Mouse (Mus musculus) CD4-positive, CD25-positive, alpha-beta regulatory T cell, adult 2 months (primary cell): ENCODE measurements at regions not wholly inside any gene's neighbourhood (a gene's known extent, or its start where the extent isn't known, plus 50 kb on each side); places are given as distances from the start of the nearest gene placed in this dataset.

ENCODE experiments used
- DNase-seq: peaks from one replicate; pipeline ENCODE4 v3.0.0-alpha.2; 2012; ENCODE audit warnings: low read depth, low spot score

DNA sequence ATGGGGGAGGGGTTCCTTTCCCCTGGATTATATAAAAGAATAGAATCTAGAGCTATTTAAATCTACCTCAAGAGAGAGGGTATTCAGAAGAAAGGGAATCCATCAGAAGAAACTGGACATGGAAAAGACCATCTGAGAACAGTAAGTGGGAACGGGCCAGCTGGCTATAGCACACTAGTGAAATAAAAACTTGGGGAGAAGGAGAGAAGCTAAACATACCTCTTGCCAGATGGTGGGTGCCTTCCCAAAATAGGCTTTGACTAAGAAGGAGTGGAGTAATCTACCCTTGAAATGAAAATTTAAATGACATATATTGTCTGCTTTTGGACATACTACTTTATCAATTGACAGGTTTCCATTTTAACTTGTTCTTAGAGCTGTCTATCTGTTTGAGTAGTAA lies 657.6 kb downstream of the Inhba start:
- DNase-seq: no peak

DNA sequence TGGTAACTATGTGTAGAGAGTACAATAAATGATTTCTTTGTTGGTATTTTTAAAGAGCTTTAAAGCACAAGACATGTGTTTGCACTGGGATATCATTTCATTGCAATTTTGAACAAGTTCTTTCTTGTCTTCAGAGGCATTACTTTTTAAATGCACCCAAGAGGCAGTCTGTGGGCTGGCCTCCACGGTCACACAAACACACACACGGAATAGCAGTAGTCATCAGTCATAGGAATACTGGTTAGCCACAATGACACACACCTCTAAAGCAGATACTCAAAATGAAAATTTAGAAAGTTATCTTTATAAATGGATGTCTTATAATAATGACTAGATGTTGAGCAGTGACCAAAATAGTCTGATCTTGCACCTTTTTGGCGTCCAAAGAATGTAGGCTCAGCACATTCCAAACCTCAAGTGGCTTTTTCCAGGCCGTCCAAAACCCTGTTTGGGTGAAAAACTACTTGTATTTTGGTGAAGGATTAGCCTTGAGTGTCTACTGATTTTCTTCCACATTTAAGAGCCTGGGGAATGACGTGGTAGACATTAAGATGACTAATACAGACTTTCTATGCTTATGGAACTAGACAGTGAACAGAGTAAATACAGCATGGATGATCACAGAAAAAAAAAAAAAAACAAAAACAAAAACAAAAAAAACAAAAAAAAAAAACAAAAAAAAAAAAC lies 658.5 kb downstream of the Inhba start:
- DNase-seq: no peak

DNA sequence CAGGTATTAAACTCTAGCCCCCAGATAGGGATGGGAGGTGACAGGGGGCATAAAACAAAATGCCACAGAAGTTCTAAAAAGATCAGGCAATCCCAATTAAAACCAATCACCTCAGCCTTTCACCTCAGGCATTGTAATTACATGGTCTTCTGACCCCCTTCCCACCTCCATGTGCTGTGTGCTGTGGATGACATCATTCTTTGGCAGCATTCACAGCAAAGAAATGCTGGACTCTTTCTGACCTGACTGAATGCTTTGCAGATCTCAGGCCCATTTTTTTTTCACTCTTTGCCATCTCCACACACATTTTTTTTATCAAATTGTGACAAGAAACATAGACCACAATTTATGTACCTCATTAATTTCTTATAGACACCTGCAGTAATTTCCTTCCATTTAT lies 659.1 kb downstream of the Inhba start:
- DNase-seq: no peak

- no peak for DNase-seq
Observed at GRCm38 (mm10) chr13:16676873-16677272, 665.2 kb downstream of the Inhba start.

DNA sequence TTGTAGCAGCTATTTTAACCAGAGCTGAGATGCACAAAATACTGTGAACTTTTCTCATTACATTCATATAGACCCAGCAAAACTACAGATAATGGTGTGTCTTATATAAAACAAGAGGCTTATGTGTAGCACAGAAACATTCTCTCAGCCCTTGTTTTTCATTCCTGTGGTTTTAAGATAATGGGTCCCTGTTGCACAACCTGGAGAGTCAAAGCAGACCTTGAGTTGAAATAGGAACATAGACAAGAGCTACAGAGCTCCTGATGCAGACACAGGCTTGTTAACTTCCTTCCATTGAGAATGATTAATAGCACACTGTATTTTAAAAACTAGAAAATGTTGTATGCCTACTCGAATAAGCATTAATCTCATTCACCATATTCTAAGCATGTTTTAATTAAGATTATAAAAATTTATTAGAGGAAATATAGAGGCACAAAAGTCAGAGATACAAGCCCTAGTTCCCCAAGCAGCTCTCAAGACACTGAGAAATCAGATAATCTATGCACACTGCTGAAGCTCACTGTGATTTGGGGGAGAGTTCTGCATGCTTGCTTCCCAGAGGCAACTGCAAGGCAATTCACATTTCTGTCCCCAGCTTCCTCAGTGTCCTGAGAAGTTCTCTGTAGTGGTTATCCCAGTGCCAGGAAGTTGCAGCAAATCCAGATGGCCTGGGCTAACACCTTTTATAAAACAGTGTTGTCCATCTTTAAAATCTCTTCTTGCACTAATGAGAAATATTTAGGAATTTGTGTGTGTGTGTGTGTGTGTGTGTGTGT lies 666.8 kb downstream of the Inhba start:
- DNase-seq: no peak

- DNase-seq: no peak
Observed at GRCm38 (mm10) chr13:16694201-16694600, 682.5 kb downstream of the Inhba start.

- DNase-seq: no peak
Observed at GRCm38 (mm10) chr13:16700934-16701333, 689.3 kb downstream of the Inhba start.

- no peak for DNase-seq
Observed at GRCm38 (mm10) chr13:16702138-16702537, 690.5 kb downstream of the Inhba start.

GRCm38 (mm10) chr13:16705217-16706104 lies 693.8 kb downstream of the Inhba start:
- DNase-seq: no peak

GRCm38 (mm10) chr13:16706105-16706442 lies 694.4 kb downstream of the Inhba start:
- DNase-seq: no peak

DNA sequence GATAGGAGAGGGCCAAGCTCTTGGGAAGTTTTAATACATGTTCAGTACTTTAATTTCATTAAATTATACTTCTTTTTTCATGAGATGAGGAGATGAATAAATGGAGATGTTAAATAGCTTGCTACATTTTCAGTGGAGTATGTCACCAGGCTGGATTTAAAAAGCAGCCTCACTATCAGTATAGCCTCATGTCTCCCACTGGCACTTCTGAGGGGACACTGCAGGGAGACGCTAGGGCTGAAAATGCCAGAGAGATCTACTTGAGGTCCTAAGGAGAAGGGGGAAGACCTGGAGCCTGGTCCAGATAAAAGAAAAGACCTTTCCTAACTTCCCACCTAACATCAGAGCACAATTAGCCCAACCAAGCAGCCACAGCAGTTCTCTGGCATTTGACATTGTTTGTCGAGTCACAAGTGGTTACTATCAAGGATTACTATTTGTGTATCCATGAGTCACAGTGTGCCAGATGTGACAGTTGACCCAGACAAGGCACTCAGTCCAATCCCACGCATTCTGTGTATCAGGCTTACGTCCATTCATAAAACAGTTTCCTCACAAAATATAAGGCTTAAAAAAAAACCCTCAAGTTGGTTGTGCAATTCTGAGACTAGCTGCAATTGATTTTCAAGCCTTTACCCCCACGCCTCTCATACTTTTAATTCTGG lies 703.8 kb downstream of the Inhba start:
- DNase-seq: no peak

GRCm38 (mm10) chr13:16716340-16716739 lies 704.7 kb downstream of the Inhba start:
- DNase-seq: no peak

DNA sequence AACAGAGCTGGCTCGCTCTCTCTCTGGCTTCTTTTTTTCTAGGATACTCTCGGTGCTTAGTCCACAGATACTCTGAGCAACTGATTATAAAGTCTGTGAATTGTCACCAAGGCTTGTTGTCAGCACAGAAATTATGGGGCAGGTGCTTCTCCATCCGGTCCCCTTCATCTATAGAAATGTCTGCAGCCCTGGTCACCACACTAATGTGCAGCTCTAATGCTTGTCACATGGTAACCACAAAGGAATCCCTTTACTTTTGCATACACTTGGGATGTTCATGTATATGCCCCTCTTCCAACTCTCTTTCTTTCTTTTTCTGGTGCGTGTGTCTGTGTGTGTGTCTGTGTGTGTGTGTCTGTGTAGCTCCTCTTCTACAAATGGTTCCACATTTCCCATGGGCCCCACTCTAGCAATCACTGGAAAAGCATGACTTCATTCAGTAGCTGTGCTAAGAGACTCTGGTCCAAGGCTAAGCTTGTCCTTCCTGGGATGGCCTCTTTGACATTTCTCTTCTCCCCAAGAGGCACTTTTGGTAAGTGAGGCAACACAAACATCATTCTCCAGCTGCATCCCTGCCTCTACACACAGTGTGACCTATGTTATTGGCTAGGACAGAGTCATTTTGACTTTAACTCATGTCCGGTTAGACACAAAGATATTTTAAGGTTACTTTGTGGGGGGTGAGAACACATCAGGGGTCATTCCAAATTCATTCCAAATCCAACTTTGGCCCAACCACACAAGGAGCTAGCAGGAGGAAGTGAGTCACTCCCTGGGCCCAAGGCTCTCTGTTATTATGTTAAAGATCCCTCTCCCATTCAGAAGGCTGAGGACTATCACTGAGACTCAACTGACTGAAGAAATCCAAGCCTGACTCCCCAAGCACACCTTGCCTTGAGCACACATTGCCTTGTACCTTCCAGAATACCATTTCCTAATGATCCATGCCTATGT lies 705.4 kb downstream of the Inhba start:
- DNase-seq: no peak

- DNase-seq: no peak
Observed at GRCm38 (mm10) chr13:16720090-16720489, 708.4 kb downstream of the Inhba start.

DNA sequence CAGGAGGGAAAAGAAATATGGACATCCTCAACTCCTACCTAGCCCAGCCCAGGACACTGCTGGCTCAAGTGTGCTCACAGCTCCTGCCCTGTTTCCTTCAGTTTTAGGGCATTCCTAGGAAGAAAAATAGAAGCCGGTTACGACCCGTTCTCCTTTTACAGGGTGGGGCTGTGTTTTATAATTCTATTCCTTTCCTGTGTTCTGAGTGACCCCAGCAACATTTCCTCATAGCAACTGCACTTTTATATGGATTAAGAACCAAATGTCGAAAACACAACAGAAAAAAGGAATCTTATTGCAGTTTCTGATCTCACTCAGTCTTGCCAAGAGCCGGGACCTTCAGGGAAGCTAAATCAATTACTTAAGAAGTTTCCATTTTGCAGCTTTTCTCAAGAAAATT lies 713.7 kb downstream of the Inhba start:
- DNase-seq: no peak

- no peak for DNase-seq
Observed at GRCm38 (mm10) chr13:16738313-16738712, 726.7 kb downstream of the Inhba start.

DNA sequence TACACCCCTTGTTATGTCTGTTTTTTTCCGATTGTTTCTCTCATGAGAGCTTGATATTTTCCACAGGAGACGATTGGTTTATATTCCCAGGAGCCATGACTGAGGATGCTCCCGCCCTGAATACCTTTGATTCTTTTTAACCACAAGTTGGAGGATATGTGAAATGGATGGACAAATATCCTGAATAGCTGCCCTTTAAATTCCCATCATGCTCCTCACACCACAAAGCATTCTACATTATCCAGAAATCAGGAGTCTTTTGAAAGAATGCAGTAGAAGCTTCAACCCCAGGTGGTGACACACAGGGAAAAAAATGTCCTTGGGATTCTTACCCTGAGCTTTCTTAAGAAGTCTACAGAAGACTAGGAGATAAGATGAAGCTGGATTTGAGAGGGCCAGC lies 727.9 kb downstream of the Inhba start:
- DNase-seq: no peak

DNA sequence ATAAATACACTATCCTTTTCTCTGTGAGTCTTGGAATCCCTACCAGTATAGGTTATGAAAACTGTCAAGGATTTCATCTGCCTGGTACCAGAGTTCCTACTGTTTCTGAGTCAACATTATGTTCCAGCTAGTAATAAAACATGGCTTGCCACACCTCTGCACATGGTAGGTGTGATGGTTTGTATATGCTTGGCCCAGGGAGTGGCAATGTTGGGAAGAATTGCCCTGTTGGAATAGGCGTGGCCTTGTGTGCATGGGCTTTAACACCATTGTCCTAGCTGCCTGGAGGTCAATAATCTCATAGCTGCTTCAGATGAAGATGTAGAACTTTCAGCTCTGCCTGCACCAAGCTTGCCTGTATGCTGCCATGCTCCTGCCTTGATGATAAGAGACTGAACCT lies 732.6 kb downstream of the Inhba start:
- DNase-seq: no peak

GRCm38 (mm10) chr13:16745644-16746043 lies 734.0 kb downstream of the Inhba start:
- no peak for DNase-seq

DNA sequence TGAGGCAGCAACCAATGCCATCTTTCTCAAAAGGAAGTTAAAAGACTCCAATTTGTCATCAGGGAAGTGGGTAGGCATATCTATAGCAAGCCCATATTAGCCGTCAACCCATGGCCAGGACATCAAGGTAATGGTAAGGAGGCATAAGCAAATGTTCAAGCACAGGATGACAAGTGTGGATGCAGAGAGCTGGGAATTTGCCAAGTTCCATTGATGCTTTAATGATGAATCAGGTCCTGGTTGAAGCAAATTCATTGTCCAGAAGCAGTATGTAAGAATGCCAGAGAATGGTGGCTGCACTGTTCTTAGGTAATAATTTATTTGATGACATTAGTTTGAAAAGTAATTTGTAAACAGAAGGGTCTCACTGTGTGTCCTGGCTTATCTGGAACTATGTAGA lies 734.8 kb downstream of the Inhba start:
- DNase-seq: no peak

GRCm38 (mm10) chr13:16756264-16756663 lies 744.6 kb downstream of the Inhba start:
- DNase-seq: no peak
